ENCODE assay signal across 21 mouse cellular contexts in genomic region chr15:7073269-7073668, GRCm38 (mm10). TPM values are rescaled to one million over a fixed set of nuclear protein-coding genes. Genes with fewer than 3 reads are reported as not detected.
DNase-seq lines count a peak whose midpoint lies in the region; ATAC-seq and TF ChIP-seq lines count a peak whose summit lies in the region.
"Had no signal": no experiment of that assay in that cellular context is flagged by ENCODE, and none has a peak within 500 bp of the region (broad histone marks: within the 10 kb centered on the region; RNA-seq: fewer than 3 reads in every experiment).

No protein-coding gene starts in this region.

- ATAC-seq in kidney, embryonic 14.5 days (ENCODE audit: low FRiP score, low TSS enrichment): no peak
- ATAC-seq in monocyte, adult 5-6 weeks (replicated peaks; ENCODE audit: insufficient number of reproducible peaks, low FRiP score, low TSS enrichment, poor library complexity, severe bottlenecking): peak; percentile 64; the same call in 1 of the 2 replicates
- ATAC-seq: forebrain, embryonic 15.5 days; hindbrain, postnatal 0 days had no signal

- no peak for TF ChIP-seq CTCF in kidney, adult 2 months (conservative IDR thresholded peaks at IDR 0.05; ENCODE audit: insufficient read depth, insufficient read length, low read depth, low read length)
- no peak for TF ChIP-seq CTCF in lung, adult 2 months (IDR thresholded peaks at IDR 0.05; ENCODE audit: insufficient read depth, low read length)

- no peaks in the 10 kb centered on the region for H3K9me3 ChIP-seq in kidney, embryonic 14.5 days (ENCODE audit: control insufficient read depth, low read length)
- H3K9me3 ChIP-seq: forebrain, embryonic 15.5 days; heart, embryonic 13.5 days; limb, embryonic 13.5 days had no signal

- WGBS in kidney, adult 2 months: 57% methylated on average over 3 of the region's 3 CpGs
- WGBS in kidney, embryonic 14.5 days: 67% methylated on average over 3 of the region's 3 CpGs
- WGBS in lung, adult 2 months: 58% methylated on average over 3 of the region's 3 CpGs

- H3K4me3 ChIP-seq in kidney, adult 2 months (ENCODE audit: insufficient read depth, low read depth, low read length): no peak overlapping the region
- no peak overlapping the region for H3K4me3 ChIP-seq in kidney, embryonic 14.5 days (ENCODE audit: low read length)
- H3K4me3 ChIP-seq in lung, adult 2 months (replicated peaks; ENCODE audit: extremely low read depth, low read depth, low read length): no peak overlapping the region
- H3K4me3 ChIP-seq: erythroblast, embryonic 14.5 days; forebrain, embryonic 15.5 days; heart, embryonic 13.5 days; limb, embryonic 13.5 days had no signal

- H3K9ac ChIP-seq in kidney, embryonic 14.5 days (ENCODE audit: low read depth, low read length): no peak overlapping the region
- H3K9ac ChIP-seq: forebrain, embryonic 15.5 days; heart, embryonic 13.5 days; limb, embryonic 13.5 days; lung, embryonic 14.5 days had no signal

- TF ChIP-seq POLR2A in kidney, adult 2 months (IDR thresholded peaks at IDR 0.05; ENCODE audit: low read depth, low read length): no peak
- TF ChIP-seq POLR2A in lung, adult 2 months (IDR thresholded peaks at IDR 0.05; ENCODE audit: borderline replicate concordance, extremely low read depth, low read depth, low read length): no peak

- H3K4me2 ChIP-seq in kidney, embryonic 14.5 days (replicated peaks; ENCODE audit: low read depth, low read length): no peak overlapping the region
- H3K4me2 ChIP-seq: forebrain, embryonic 15.5 days; heart, embryonic 13.5 days; limb, embryonic 13.5 days; lung, embryonic 14.5 days had no signal

- no peak overlapping the region for H3K27ac ChIP-seq in kidney, adult 2 months (ENCODE audit: insufficient read depth, low read depth, low read length)
- H3K27ac ChIP-seq in kidney, embryonic 14.5 days (ENCODE audit: low read depth, low read length): no peak overlapping the region
- H3K27ac ChIP-seq: forebrain, embryonic 15.5 days; heart, embryonic 13.5 days; hindbrain, postnatal 0 days; limb, embryonic 13.5 days had no signal

- DNase-seq in adrenal gland, adult (ENCODE audit: inconsistent age in 2 of 2, low spot score in 1 of 2): peak; percentile 53 to 76
- DNase-seq in adrenal gland, postnatal 4 days (ENCODE audit: low spot score in 2 of 2): no peak
- DNase-seq in kidney, adult 2 months: peak; percentile 61
- peak; percentile 29 for DNase-seq in lung, postnatal 25 days (ENCODE audit: low spot score)
- no peak for DNase-seq in lung, adult 2 months
- DNase-seq in cerebellum, postnatal 4 days (ENCODE audit: low spot score in 2 of 2): no peak
- DNase-seq: cerebellum, postnatal 10 days; layer of hippocampus, adult 9-11 months; lung, embryonic 14.5 days; midbrain, embryonic 14.5 days; retina, postnatal 1 day; right cerebral cortex, postnatal 4 days; thymus, postnatal 36 days had no signal

- H3K36me3 ChIP-seq in kidney, adult 2 months (ENCODE audit: control insufficient read depth, insufficient read depth, low read length): no peaks in the 10 kb centered on the region
- no peaks in the 10 kb centered on the region for H3K36me3 ChIP-seq in kidney, embryonic 14.5 days (ENCODE audit: control insufficient read depth, insufficient read depth, low read length)
- H3K36me3 ChIP-seq: forebrain, embryonic 15.5 days; heart, embryonic 13.5 days; limb, embryonic 13.5 days had no signal

- no peaks in the 10 kb centered on the region for H3K27me3 ChIP-seq in kidney, adult 2 months (replicated peaks; ENCODE audit: control insufficient read depth, insufficient read depth, low read length)
- H3K27me3 ChIP-seq in kidney, embryonic 14.5 days (ENCODE audit: control insufficient read depth, insufficient read depth, low read length): no peaks in the 10 kb centered on the region
- H3K27me3 ChIP-seq: forebrain, embryonic 15.5 days; heart, embryonic 13.5 days; limb, embryonic 13.5 days had no signal

- H3K4me1 ChIP-seq in kidney, adult 2 months (ENCODE audit: control insufficient read depth, insufficient read depth, low read length): peaks cover 2% of the 10 kb centered on the region; the same call in 1 of the 2 replicates
- H3K4me1 ChIP-seq in kidney, embryonic 14.5 days (ENCODE audit: control insufficient read depth, insufficient read depth, low read length): peaks cover 7% of the 10 kb centered on the region; the same call in 1 of the 2 replicates
- peaks cover 11% of the 10 kb centered on the region for H3K4me1 ChIP-seq in lung, adult 2 months (ENCODE audit: control insufficient read depth, insufficient read depth, low read length)

RNA-seq across cellular contexts. Expression of gene Lifr, which starts 17.1 kb away (rescaled TPM):
- total RNA-seq in adrenal gland, postnatal 4 days (2021): 10 to 100 TPM; 64.6 to 75.2 TPM
- 26.2 and 64.8 TPM in 2 replicates for polyA plus RNA-seq in kidney, adult 2 months (2012; rRNA removed)
- polyA plus RNA-seq in kidney, embryonic 14.5 days (2014; fragmentation: Nextera tagmentation; extraction: Ambion mirVana): 15.2 and 33.5 TPM in 2 replicates
- polyA plus RNA-seq in lung, adult 2 months (2012; rRNA removed): 101 and 222 TPM in 2 replicates
- 4.9 to 11.3 TPM (median 10.7 TPM) in 3 replicates for total RNA-seq in monocyte, adult 5-6 weeks (2017)
- total RNA-seq: MEL had no signal
- polyA plus RNA-seq: erythroblast, embryonic 14.5 days had no signal

Comparison
In these comparisons a context has a peak if more than half of its experiments do, and no peak if none do; other contexts are left out.
1. DNase-seq: peak in adrenal gland, adult (2 of 2), kidney, adult 2 months (single experiment) and lung, postnatal 25 days (single experiment); none in adrenal gland, postnatal 4 days (0 of 2), lung, adult 2 months (single experiment) and cerebellum, postnatal 4 days (0 of 2).